Mouse (Mus musculus) lung, embryonic 16.5 days (tissue): ENCODE results near the gene Pdk1. TPM values are rescaled to one million over a fixed set of nuclear protein-coding genes. Genes with fewer than 3 reads are reported as not detected.

Experiments
- ATAC-seq: fragments of 200-750 bp; cut with Nextera tagmentation; 2 replicates; pipeline ENCODE4 v1.8.0; 2017; ENCODE audit warnings: low read depth, mild to moderate bottlenecking, moderate library complexity
- H3K27ac ChIP-seq: fragments of 300-500 bp; sonication (generic); 2 replicates; pipeline ENCODE4 v1.5.1; 2014; ENCODE audit warnings: mild to moderate bottlenecking, control low read depth, low read length
- H3K27me3 ChIP-seq: fragments of 300-500 bp; sonication (generic); 2 replicates; pipeline ENCODE4 v1.6.1; 2014; ENCODE audit warnings: low read depth, low read length, mixed read lengths; ENCODE audit not compliant: control insufficient read depth, insufficient read depth
- H3K36me3 ChIP-seq: fragments of 300-500 bp; sonication (generic); 2 replicates; pipeline ENCODE4 v1.6.1; 2014; ENCODE audit warnings: low read length; ENCODE audit not compliant: control insufficient read depth, insufficient read depth
- H3K4me1 ChIP-seq: fragments of 300-500 bp; sonication (generic); replicated peaks from 2 replicates; pipeline ENCODE4 v1.6.1; 2014; ENCODE audit warnings: low read length, mixed read lengths; ENCODE audit not compliant: control insufficient read depth, insufficient read depth
- H3K4me2 ChIP-seq: fragments of 300-500 bp; sonication (generic); 2 replicates; pipeline ENCODE4 v1.6.1; 2014; ENCODE audit warnings: low read depth, low read length, control low read depth
- H3K4me3 ChIP-seq: fragments of 300-500 bp; sonication (generic); 2 replicates; pipeline ENCODE4 v1.5.1; 2014; ENCODE audit warnings: mild to moderate bottlenecking, low read length, control low read depth
- H3K9ac ChIP-seq: fragments of 300-500 bp; sonication (generic); 2 replicates; pipeline ENCODE4 v1.6.1; 2014; ENCODE audit warnings: low read length, control low read depth
- H3K9me3 ChIP-seq: fragments of 300-500 bp; sonication (generic); 2 replicates; pipeline ENCODE4 v1.6.1; 2016; ENCODE audit warnings: low read length; ENCODE audit not compliant: control insufficient read depth
- WGBS: fragments of 180-500 bp; shearing (Covaris S2); extraction: QIAGEN DNeasy Blood & Tissue Kit; methylation state at CpG from one replicate; pipeline ENCODE4 v1.1.7; 2014; 5-methylcytosine and 5-hydroxymethylcytosine counted together
- polyA plus RNA-seq: library from polyadenylated mRNA; unstranded; fragments of >200 nt; fragmentation: Nextera tagmentation; extraction: Ambion mirVana; gene quantifications from 2 replicates; pipeline ENCODE4 v1.2.1, GENCODE M21; 2015

Pdk1 gene
- polyA plus RNA-seq, 1 experiment from 2014 or later, result 54.0 TPM

DNA sequence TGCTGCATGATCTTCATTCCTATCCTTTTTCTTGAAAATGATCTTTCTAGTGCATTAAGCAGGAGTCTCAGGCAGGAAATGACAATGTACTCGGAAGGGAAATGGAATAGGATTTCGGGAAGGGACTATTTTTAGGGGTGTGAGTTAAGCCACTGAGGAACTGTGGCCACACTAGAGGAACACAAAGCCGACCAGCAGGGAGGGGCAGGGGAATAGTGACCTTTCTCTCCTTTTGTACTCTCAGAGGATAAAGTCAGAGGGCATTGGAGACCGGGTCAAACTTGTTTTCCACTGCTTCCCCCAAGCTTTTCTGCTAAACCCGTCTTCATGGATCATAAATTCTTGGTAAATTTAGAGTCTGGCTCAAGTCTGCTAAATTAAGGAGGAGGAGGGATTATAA lies 5.5 kb upstream of the Pdk1 start:
- no peak overlapping the region for H3K4me2 ChIP-seq
- no peaks in the 10 kb centered on the region for H3K36me3 ChIP-seq
- H3K4me3 ChIP-seq, result no peak overlapping the region
- no peaks in the 10 kb centered on the region for H3K27me3 ChIP-seq
- no peak overlapping the region for H3K27ac ChIP-seq
- ATAC-seq, result no peak
- no peaks in the 10 kb centered on the region for H3K9me3 ChIP-seq
- no peaks in the 10 kb centered on the region for H3K4me1 ChIP-seq
- no peak overlapping the region for H3K9ac ChIP-seq
- 37% methylated on average over 5 of the region's 5 CpGs for WGBS

GRCm38 (mm10) chr2:71868256-71868655 lies 4.8 kb upstream of the Pdk1 start:
- Histone ChIP-seq H3K27me3 (no peaks in the 10 kb centered on the region), H3K4me3 (no peak overlapping the region), H3K9ac (no peak overlapping the region), H3K36me3 (no peaks in the 10 kb centered on the region), H3K9me3 (no peaks in the 10 kb centered on the region), H3K4me2 (no peak overlapping the region), H3K4me1 (no peaks in the 10 kb centered on the region), H3K27ac (no peak overlapping the region)
- no peak for ATAC-seq
- 93% methylated on average over 1 of the region's 1 CpGs for WGBS

- H3K4me3 ChIP-seq, result peak overlapping the region; percentile 72
- no peaks in the 10 kb centered on the region for H3K9me3 ChIP-seq
- H3K9ac ChIP-seq, result no peak overlapping the region
- H3K27ac ChIP-seq, result peak overlapping the region; percentile 89
- no peak for ATAC-seq
- 72% methylated on average over 10 of the region's 10 CpGs for WGBS
- no peaks in the 10 kb centered on the region for H3K36me3 ChIP-seq
- H3K4me1 ChIP-seq, result peaks cover 11% of the 10 kb centered on the region; the same call in 1 of the 2 replicates
- no peaks in the 10 kb centered on the region for H3K27me3 ChIP-seq
- peak overlapping the region; percentile 72; the same call in 1 of the 2 replicates for H3K4me2 ChIP-seq
Observed at GRCm38 (mm10) chr2:71872141-71872540, 883 bp upstream of the Pdk1 start.

DNA sequence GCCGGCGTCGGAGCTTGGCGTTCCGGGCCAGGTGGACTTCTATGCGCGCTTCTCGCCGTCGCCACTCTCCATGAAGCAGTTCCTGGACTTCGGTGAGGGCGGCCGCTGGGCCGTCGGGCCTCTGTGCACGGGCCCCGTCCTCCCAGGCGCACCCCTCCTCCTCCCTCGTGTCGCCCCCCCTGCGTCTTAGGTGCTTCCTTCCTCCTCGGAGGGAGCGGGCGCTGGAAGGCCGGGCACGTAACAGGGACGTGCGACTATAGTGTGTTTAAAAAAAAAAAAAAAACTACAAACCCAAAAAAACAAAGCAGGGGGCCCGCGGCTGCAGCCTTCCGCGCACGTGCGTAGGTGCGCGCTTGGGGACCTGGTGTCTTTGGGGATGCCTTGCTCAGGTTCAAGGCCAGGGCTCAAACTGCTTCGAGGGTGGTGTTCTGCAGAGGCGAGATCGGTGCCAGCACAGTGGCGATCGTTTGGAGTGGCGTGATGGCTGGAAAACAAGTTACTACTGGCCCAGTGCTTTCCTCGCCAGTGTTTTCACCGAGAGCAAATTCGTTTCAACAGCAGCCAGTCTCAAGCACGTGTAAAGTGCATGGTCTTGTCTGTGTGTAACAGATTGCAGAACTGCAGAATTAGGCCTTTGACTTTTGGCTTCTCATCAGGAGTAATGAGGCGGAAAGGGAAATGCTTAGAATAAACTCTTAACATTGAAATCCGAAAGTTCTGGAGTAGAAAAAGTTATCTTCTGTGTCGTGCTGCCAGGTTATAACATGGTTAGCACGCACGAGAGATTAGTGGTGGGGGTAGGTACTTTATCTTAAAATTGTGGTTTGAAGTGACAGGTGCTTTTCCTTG lies 674 bp downstream of the Pdk1 start:
- Histone ChIP-seq H3K4me3 (peak overlapping the region; percentile 72), H3K36me3 (no peaks in the 10 kb centered on the region), H3K9me3 (no peaks in the 10 kb centered on the region), H3K4me1 (peaks cover 11% of the 10 kb centered on the region; the same call in 1 of the 2 replicates), H3K27ac (peak overlapping the region; percentile 97), H3K9ac (peak overlapping the region; percentile 84), H3K27me3 (no peaks in the 10 kb centered on the region), H3K4me2 (peak overlapping the region; percentile 72)
- ATAC-seq, result peak; percentile 72
- WGBS, result 1% methylated on average over 51 of the region's 51 CpGs

GRCm38 (mm10) chr2:71874422-71874821 lies 1.4 kb downstream of the Pdk1 start:
- peaks cover 11% of the 10 kb centered on the region; the same call in 1 of the 2 replicates for H3K4me1 ChIP-seq
- 60% methylated on average over 2 of the region's 2 CpGs for WGBS
- no peak overlapping the region for H3K27ac ChIP-seq
- peak overlapping the region; percentile 72 for H3K4me3 ChIP-seq
- no peaks in the 10 kb centered on the region for H3K9me3 ChIP-seq
- no peak for ATAC-seq
- no peak overlapping the region for H3K9ac ChIP-seq
- H3K36me3 ChIP-seq, result no peaks in the 10 kb centered on the region
- H3K27me3 ChIP-seq, result no peaks in the 10 kb centered on the region
- H3K4me2 ChIP-seq, result peak overlapping the region; percentile 72

- peaks cover 11% of the 10 kb centered on the region; the same call in 1 of the 2 replicates for H3K4me1 ChIP-seq
- no peak overlapping the region for H3K4me3 ChIP-seq
- H3K27ac ChIP-seq, result no peak overlapping the region
- WGBS, result 82% methylated on average over 2 of the region's 2 CpGs
- ATAC-seq, result no peak
- H3K36me3 ChIP-seq, result no peaks in the 10 kb centered on the region
- H3K4me2 ChIP-seq, result peak overlapping the region; percentile 72
- H3K9me3 ChIP-seq, result no peaks in the 10 kb centered on the region
- no peaks in the 10 kb centered on the region for H3K27me3 ChIP-seq
- H3K9ac ChIP-seq, result no peak overlapping the region
Observed at GRCm38 (mm10) chr2:71874836-71875235, 1.8 kb downstream of the Pdk1 start.

DNA sequence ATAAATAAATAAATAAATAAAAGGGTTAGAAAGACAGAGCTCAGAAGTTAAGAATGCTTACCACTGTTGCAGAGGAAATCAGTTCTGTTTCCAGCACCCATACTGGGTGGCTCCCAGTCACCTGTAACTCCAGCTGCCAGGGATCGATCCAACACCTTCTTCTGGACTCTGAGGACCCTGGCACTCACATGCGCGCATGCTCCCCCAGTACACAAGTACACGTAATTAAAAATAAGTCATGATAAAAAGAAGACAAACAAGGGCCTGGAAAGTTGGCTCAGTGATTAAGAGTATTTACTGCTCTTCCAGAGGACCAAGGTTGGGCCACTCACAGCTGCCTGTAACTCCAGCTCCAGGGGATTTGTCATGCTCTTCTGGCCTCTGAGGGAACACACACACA lies 4.8 kb downstream of the Pdk1 start:
- no peak overlapping the region for H3K4me3 ChIP-seq
- no peak overlapping the region for H3K27ac ChIP-seq
- H3K27me3 ChIP-seq, result no peaks in the 10 kb centered on the region
- peaks cover 11% of the 10 kb centered on the region; the same call in 1 of the 2 replicates for H3K4me1 ChIP-seq
- no peaks in the 10 kb centered on the region for H3K9me3 ChIP-seq
- no peak overlapping the region for H3K9ac ChIP-seq
- 78% methylated on average over 4 of the region's 4 CpGs for WGBS
- H3K36me3 ChIP-seq, result peaks cover 4% of the 10 kb centered on the region; the same call in 1 of the 2 replicates
- no peak for ATAC-seq
- H3K4me2 ChIP-seq, result no peak overlapping the region

DNA sequence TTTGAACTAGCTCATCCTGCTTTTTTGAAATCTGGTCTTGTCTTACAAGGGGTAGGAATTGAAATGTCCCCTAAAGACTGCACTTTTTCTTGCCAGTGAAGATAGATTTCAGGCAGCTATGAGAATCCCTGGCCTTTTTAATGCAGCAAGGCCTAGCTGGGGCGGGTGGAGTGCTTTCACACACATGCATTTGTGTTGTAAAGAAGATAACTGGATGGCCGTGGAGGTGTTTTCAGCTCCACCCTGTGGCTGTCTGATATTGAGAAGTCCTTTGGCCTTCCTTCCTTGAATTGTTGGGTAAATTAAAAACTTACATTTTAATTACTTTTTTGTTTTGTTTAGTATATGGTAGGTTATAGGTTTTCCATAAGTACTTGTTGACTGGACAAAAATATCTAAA lies 5.4 kb downstream of the Pdk1 start:
- no peak overlapping the region for H3K27ac ChIP-seq
- H3K4me2 ChIP-seq, result no peak overlapping the region
- ATAC-seq, result no peak
- H3K27me3 ChIP-seq, result no peaks in the 10 kb centered on the region
- no peaks in the 10 kb centered on the region for H3K9me3 ChIP-seq
- no peak overlapping the region for H3K9ac ChIP-seq
- H3K36me3 ChIP-seq, result peaks cover 4% of the 10 kb centered on the region; the same call in 1 of the 2 replicates
- H3K4me1 ChIP-seq, result peaks cover 11% of the 10 kb centered on the region; the same call in 1 of the 2 replicates
- WGBS, result 71% methylated on average over 2 of the region's 2 CpGs
- no peak overlapping the region for H3K4me3 ChIP-seq

DNA sequence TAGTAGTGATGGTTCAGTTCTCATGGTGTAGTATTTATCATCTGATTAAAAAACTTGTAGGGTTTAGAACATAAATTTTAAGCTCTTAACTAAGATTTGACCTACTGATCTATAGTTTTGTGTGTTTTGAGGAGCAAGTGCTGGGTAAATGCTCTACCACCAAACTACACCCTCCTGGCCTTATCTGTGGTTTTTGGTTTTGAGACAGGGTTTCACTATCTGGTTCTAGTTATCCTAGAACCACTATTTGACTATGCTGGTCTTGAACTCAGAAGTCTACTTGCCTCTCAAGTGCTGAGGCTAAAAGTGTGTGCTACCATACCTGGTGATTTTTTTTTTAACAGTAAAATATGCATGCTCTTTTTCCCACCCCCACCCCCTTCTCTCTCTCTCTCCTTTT lies 5.9 kb downstream of the Pdk1 start:
- H3K27me3 ChIP-seq, result no peaks in the 10 kb centered on the region
- H3K4me3 ChIP-seq, result no peak overlapping the region
- H3K4me1 ChIP-seq, result peaks cover 10% of the 10 kb centered on the region; the same call in 1 of the 2 replicates
- peaks cover 4% of the 10 kb centered on the region; the same call in 1 of the 2 replicates for H3K36me3 ChIP-seq
- no peak overlapping the region for H3K9ac ChIP-seq
- H3K9me3 ChIP-seq, result no peaks in the 10 kb centered on the region
- ATAC-seq, result no peak
- H3K27ac ChIP-seq, result no peak overlapping the region
- no peak overlapping the region for H3K4me2 ChIP-seq
